Mouse (Mus musculus) gastrocnemius, postnatal 4 days (tissue): ENCODE data around the gene Txndc8. TPM values are rescaled to one million over a fixed set of nuclear protein-coding genes. Genes with fewer than 3 reads are reported as not detected.

Source experiments
- DNase-seq, 2 experiments: peaks; one replicate each; pipeline ENCODE4 v3.0.0; 2021 to 2022; ENCODE audit warnings: low spot score in 2 of 2, mixed read lengths in 2 of 2
- long read RNA-seq, 2 experiments: library from polyadenylated mRNA; stranded (forward); transcript quantifications; one replicate each; pipeline ENCODE4 v2.0.0; 2021
- total RNA-seq, 2 experiments: library from RNA; stranded (reverse); gene quantifications; 2 replicates each; pipeline ENCODE4 v1.2.3; 2021

Gene Txndc8
- total RNA-seq: not detected
- long read RNA-seq, experiment 1: 0 reads
- long read RNA-seq, experiment 2: 0 reads

DNA sequence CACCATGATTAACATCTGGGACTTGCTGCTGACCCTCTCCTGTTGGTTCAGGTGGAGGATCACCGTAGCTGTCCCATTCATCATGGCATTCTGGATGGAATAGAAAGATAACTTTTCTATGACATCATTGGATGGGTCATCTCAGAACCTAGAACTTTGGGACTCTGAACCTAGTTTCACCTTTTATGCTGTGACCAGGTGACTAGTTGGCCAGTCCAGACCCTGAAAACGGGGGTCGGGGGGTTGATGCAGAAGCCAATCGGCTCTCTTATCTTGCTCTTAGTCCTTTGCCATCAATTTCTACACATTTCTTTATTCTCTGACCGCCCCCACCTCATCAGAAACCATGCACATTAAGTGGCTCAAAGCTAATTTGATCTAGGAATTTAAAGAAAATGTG lies at the start of gene Txndc8:
TSS of gene Txndc8 (minus strand) at position 101 of the 400 bp plus-strand sequence.
- no peak for DNase-seq

DNA sequence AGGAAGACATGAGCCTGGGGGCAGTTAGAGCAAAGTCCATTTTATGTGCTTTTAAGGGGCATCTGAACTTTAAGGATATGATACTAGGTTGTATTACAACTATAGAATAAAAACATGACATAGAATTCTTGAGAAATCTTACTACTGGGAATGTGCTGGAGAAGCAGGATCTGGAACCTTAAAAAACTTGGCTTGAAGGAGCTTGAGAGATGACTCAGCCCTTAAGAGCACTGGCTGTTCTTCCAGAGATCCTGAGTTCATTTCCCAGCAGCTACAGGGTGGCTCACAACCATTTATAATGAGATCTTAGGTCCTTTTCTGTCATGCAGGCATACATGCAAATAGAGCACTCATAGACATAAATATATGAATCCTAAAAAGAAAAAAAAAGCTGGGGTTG lies 46.7 kb upstream of the Txndc8 start:
- no peak for DNase-seq

DNA sequence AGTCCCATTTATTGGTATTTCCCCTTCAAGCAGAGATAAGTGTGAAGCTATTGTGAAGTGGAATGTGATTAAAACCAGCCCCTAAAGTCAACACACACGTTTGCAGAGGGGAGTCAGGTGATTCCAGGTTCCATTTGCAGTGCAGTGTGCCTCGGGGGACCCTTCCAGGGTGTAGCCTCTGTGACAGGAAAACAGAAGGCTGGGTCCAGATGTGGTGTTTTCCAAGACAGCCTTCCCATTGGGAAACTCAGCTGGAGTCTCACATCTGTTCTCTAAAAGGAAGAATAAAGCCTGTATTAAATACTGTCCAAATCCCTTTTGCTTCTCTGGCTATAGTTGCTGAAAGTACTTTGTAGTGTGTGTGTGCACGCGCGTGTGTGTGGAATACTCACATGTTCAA lies 45.5 kb upstream of the Txndc8 start:
- DNase-seq: no peak

DNA sequence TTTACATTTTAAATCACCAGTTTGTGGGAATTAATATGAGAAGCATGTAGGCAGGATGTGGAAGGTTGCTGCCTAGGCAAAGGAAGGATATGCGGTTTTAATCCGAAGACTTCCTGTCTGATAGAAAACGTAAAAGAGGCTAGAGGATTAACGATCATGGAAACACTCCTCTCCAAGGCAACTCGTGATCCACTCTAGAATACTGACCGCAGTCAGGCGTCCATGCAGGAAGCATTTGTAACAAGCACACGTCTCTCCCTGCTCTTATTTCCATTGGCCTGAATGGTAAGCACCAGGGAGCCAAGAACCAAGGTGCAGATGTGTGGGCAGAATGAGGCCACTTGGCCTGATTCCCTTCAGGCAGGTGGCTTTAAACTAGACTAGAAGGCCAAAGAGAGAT lies 41.8 kb upstream of the Txndc8 start:
- DNase-seq: no peak

DNA sequence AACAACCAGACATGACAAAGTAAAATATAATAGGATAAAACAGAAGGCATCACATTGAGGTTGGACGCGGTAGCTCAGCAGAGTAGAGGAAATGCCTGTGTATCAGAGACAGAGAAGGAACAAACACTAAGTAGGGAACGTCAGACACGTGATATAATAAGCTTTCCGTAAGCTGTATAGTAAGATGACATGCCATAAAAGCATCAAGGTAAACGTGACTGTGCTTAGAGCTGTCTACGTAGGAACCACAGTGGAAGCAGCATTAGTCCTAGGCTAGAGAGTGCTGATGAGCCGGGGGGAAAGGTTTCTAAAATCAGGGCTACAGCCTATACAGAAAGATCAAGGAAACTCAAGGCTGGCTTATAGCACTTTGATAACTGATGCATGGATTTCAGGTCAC lies 41.4 kb upstream of the Txndc8 start:
- DNase-seq: no peak

DNA sequence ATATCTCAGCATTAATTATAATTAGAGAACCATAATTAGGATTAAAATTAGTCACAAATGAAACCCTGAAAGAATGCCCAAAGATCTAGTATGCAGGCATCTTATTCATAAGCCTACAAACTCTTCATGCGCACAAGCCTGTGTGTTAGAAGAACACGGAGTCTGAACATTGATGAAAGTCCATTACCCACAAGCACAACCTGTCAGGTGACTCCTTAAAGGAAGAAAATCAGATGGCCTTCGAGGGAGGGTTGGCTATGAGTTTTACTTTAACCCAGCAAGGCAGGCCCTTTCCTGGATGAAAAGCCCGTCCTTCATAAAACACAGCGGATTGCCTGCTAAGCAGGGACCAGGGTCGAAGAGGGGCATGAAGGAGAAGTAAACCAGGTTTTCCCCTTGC lies 35.9 kb upstream of the Txndc8 start:
- no peak for DNase-seq

DNA sequence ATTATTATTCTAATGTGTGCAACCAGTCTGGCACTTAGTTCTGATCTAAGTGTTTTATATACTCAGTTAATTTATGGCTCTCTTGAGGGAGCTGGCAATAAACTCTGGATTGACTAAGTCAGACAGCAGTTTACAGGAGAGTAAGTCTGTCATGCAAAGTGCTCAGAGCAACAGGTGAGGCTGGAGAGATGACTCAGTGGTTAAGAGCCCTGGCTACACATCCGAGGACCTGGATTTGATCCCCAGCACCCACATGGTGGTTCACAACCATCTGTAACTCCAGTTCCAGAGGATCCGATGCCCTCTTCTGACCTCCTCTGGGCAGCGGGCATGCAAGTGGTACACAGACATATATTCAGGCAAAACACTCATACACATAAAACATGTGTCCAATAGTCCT lies 35.4 kb upstream of the Txndc8 start:
- DNase-seq: no peak

DNA sequence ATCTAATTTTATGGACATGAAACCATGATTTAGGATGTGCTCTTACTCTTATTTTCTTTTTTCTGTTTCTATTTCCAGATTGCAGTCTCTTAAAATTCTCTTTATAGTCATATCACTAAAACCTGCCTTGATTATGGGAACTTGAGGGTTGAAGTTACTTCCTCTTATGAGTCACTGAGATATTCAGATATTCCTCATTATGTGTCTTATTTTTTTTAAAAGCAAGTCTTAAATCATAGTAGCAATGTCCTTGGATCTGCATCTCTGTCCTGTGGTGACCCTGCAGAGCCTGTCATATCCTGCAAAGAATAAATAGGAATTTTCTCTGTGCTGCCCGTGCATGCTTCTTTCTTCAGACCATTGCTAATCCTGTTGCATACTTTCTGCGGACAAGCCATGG lies 31.2 kb upstream of the Txndc8 start:
- no peak for DNase-seq

DNA sequence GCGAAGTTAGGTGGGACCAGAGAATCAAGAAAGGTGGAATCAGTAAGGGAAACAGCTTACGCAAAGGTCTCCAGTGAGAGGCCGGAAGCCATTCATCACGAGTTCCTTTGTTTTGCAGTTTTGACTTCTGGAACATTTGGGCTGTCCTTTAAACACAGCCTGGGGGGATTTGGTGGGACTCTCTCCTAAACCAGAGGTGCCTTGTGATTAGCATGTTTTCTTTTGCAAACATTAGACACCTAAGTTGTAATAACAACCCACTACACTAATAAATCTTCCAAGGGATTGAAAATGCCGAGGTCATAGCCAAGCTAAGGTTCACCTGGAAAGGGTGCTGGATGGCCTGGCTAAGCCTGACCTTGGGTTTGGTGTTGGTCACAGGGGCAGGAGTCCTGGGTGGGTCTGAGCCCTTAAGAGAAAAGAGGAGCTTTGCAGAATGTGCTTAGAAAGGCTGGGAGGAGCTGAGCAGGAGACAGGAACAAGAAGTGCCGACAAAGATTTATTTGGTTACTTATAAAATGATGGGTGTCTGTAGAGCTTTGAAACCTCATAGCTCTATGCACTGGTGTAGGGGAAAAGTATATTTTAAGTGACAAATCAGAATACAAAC lies 28.3 kb upstream of the Txndc8 start:
- no peak for DNase-seq

DNA sequence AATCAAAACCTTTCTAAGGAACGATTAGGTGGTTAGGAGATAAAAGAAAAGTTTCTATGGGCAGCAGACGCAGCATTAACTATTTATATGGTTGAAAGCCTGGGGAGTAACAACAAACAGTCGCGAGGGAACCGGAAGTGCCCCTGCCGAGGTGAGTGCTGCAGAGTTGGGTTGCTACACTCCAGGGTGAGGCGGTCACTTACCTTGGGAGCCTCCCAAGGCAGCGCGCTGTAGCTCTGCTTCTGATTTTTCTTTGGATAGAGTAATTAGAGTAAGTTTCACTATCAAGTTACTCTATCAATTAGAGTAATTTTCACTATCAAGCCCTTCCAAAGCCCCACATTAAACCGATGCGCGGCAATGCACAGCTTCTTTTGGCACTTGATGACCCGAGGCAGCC lies 25.7 kb upstream of the Txndc8 start:
- no peak for DNase-seq

DNA sequence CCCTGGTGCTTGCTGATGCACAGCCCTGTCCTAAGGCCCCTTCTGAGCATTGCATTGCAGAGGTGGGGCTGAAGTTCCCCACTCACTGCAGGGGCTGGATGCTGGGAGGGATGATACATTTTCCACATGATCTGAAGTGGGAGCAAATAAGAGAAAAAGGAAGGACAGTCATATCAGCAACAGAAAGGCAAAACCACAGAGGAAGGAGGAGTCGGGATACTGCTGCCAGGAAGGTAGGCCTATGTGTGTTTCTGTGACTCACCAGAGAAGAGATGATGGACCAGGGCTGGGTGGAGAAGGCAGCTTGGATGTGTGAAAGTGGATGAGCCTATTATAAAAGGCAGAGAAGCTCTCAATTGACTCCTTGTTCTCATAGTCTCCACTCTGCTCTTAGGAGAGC lies 23.8 kb upstream of the Txndc8 start:
- DNase-seq: no peak

DNA sequence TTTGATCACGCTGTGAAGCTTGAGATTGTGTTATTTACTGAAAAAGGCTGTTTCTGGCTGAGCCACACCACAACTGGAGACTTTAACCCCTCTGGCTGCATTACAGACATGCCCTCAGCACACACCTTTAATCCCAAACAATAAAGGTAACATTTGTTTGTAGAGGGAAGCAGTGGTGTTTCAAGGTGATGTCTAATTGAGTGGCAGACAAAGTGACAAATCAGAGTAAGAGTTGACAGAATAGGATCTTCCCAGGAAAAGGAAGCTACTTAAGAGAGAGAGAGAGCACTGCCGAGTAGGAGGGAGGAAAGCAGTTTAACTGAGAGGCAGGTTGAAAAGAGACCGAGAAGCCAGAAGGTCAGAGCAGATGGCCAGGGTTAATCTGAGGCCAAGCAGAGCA lies 5.4 kb downstream of the Txndc8 start:
- no peak for DNase-seq

DNA sequence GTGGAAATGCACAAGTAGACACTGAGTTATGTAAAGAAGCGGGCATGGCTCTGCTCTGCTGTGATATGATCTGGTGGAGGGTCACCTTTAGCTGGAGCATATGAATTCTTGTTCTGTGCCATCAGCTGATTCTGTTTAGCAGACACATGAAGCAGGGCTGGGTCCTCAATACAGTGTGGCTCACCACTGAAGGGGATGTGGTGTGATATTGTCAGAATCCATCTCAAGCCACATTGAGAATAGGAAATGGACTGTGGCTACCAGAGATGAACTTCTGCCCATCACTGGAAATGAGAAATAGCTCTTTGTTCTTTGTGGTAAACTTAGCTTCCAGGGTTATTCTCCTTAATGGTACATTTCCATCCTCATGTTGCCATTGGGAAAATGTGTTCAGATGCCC lies 17.5 kb downstream of the Txndc8 start:
- no peak for DNase-seq

DNA sequence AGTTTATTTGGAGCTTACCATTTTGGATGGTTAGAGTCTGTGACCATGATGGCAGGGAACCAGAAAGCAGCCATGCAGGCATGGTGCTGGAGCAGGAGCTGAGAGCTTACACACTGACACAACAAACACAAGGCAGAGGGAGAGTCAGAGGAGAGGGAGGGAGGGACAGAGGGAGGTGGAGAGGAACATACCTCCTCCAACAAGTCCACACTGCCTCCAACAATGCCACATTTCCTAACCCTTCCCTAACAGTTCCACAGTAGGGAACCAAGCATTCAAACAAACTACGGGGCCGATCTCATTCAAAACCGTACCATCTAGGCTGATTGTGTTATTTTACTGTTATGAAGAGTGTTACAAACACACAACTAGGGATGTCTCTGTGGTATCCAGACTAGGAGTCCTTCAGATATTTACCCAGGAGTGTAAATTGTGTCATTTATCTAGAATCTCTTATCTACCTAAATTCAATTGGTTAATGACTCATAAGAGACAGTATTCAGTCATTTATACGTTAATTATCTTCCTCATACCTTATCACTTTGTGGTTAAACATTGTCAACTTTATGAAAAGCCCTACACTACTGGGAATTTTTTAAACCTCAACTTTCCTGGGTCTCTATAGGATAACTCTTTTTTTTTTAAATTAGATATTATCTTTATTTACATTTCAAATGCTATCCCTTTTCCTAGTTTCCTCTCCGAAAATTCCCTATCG lies 34.4 kb downstream of the Txndc8 start:
- no peak for DNase-seq

DNA sequence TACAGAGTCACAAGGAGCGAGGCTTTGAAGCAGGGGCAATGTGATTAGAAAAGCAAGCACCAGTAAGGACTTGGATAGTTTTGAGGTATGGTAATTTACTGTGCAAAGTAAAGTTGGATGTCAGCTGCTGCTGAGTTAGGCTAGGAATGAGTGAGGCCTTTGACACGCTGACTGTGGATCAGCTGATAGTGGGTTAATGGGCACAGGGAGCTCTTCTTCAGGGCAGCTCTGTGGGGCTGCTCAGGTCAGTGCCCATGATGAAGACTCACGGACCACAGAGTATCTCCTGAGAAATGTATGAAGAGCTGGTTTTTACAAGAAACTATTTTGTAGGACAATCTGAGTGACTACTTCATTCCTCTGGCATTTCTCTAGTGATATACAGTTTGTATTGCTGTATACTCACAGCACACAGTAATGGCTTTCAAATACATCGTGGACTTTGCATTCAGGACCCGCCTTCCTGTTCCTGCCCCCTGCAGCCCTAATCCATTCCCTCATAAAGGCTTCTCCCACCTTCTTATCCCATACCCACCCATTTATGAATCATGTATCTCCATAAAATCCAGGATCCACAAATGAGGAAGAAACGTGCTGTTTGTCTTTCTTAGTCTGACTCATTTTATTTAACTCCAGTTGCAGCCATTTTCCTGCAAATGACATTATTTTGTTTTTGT lies 35.2 kb downstream of the Txndc8 start:
- DNase-seq: no peak

DNA sequence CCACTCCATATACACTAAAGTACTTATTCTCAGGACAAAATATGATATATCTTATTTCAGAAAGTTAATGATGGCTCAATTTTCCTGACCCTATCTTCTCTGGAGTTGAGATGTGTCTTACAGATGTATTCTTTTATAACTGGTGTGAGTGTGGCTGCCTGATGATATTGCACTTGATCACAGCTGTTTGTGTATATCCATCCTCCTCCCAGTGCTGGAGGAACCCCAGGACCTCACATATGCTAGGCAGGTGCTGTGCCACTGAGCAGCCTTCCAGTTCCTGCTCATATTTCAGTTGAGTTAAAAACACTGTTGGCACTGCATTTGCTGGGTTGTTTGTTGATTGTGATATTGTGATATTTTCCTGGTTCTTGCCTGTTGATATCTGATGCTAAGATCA lies 38.6 kb downstream of the Txndc8 start:
- no peak for DNase-seq

DNA sequence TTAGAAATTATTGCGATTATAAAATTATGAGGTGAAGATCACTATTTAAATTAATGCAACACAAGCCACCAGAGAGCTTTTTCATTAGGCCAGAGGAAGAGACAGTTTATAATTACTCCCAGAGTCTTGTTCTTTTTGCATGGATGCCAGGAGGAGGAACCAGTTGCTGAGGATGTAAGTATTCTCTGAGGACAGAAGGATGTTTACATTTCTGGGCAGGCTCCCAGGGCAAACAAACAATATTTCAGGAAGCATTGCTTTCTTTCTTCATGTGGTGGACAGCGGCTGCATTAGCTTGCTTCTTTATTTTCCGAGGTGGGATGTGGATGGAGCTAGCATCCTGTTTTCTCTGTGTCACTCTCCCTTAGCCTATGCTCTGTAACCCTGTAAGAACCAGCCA lies 41.7 kb downstream of the Txndc8 start:
- no peak for DNase-seq

DNA sequence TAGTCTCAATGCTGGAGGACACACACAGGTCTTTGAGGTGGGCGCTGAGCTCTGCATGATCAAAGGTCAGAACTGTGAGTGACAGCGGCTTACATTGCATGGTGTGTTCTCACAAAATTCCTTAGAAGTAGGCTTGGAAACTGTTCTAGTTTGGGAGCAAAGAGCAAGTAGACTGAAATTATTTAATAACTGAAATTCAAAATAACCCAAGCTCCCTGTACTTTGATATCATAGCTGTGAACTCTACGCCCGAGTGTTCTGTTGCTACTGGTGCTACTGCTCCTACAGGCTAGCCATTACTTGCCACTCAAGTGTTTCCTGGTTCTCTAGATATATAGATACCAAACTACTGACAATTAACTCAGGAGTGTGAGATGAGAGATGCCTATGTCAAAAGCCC lies 43.4 kb downstream of the Txndc8 start:
- DNase-seq: no peak

DNA sequence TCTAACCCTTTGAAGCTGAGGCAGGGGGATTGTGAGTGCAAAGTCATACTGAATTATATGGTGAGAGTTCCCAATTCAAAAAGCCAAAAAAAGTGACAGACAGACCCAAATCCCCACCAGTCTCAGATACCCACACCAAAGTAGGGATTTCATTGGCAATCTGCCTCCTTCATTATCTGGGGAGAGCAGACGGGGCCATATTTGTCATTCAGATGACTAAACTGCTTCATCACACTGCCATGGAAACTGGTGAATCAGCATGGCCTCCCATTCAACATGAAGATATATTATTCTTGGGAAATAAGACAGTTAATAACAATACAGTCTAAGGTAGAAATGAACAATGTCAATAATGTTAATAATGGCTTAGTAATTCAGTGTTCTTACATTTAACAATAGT lies 44.8 kb downstream of the Txndc8 start:
- no peak for DNase-seq

DNA sequence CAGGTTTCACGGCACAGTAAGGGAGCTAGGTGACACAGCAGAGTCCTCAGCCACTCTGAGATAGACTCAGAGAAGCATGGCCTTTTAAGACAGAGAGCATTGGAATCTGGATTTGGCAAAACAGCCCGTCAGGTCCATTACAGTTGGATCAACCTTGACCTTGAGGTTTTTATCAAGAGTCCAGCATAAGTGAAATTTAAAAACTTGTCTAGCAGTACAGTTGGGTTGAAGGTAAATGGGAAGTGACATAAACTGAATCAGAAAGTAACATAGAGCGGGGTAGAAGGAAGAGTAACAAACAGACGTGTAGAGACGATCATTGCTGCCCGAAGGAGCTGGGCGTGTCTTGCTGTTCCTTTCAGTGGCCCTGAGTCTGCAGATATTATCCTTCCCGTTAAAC lies 49.9 kb downstream of the Txndc8 start:
- DNase-seq: no peak

DNA sequence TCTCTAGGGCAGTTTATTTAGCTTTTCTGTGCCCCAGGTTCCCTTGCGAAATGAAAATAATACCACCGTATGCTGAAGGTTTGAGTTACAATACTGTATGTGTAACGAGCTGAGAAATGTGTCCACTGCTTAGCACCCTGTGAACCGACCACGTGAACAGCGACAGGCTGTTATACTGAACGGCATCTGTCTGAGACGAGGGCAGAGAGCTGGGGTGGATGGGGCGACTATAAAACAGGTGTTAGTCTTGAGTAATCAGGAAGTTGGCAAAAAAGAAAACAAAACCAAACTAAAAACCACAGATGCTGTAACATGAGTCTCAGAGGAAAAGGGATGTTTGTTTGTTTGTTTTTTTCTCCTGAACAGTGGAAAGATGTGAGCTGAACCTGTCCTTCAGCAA lies 50.8 kb downstream of the Txndc8 start:
- no peak for DNase-seq

DNA sequence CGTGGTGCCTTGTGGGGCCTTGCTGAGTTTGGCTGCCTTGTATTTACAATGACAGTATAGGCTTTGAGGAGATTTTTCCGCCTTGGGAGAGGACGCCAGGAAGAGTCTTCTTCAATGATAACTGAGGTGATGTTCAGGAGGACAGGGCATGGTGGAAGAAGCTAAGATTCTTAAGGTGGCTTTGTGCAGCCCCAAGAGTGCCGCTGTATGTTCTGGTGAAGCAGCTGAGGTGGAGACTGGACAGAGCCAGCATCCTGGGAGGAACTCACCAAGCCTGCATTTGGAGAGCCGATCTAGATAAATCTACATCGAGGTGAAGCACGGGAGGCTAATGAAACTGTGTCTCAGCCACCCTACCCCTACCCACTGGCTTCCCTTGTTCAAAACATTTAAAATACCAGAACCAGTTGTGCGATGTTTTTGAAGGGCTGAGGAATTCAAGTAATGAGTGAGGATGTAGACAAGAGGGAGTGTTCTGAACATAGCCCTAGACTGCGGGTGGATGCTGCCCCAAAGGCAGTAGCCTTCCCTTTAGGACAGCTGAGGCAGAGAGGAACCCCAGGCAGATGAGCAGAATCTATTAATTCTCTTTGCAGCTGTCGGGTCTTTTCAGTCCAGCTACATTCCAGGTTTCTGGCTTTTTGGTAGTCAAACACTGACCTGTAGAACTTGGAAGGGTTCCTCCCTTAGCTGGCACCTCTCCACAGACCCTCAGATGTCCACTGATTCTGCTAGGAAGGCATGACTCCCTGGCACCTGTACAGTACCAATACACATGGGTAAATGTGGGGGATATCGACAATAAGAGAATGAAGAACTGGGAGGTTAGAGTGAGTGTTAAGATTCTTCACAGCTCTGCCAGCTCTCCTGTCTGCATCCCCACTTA lies 51.5 kb downstream of the Txndc8 start:
- no peak for DNase-seq
